Mouse (Mus musculus) CH12.LX (cell line): ENCODE data around the gene Fmnl1.

Experiments
- CHD2 ChIP-seq: IDR thresholded peaks from 2 replicates; pipeline ENCODE4 v1.6.1; 2011; ENCODE audit warnings: low read length, improper control_type of control experiment
- CTCF ChIP-seq, 2 experiments: IDR thresholded peaks in 1 of 2; conservative IDR thresholded peaks in 1 of 2; 2 replicates each; pipeline ENCODE4 v1.5.1; 2011 to 2012; ENCODE audit warnings: low read depth in 2 of 2, low read length in 2 of 2, improper control_type of control experiment in 1 of 2, inconsistent platforms in 1 of 2, mild to moderate bottlenecking in 1 of 2, moderate library complexity in 1 of 2
- EP300 ChIP-seq: IDR thresholded peaks from 2 replicates; pipeline ENCODE4 v1.6.1; 2011; ENCODE audit warnings: low read length, improper control_type of control experiment
- ETS1 ChIP-seq: conservative IDR thresholded peaks from 2 replicates; pipeline ENCODE4 v1.6.1; 2012; ENCODE audit warnings: low read depth, mild to moderate bottlenecking, inconsistent platforms, low read length, improper control_type of control experiment, moderate library complexity
- MAX ChIP-seq: IDR thresholded peaks from 2 replicates; pipeline ENCODE4 v1.6.1; 2011; ENCODE audit warnings: low read length, improper control_type of control experiment
- MEF2A ChIP-seq: IDR thresholded peaks from 2 replicates; pipeline ENCODE4 v1.6.1; 2014; ENCODE audit warnings: low read depth, mild to moderate bottlenecking, inconsistent platforms, low read length, improper control_type of control experiment, borderline replicate concordance
- POLR2A ChIP-seq: IDR thresholded peaks from 2 replicates; pipeline ENCODE4 v1.6.1; 2011; ENCODE audit warnings: low read depth, mild to moderate bottlenecking, improper control_type of control experiment, low read length
- POLR2AphosphoS2 ChIP-seq: IDR thresholded peaks from 2 replicates; pipeline ENCODE4 v1.6.1; 2011; ENCODE audit warnings: low read depth, low read length, improper control_type of control experiment
- SMC3 ChIP-seq: IDR thresholded peaks from 2 replicates; pipeline ENCODE4 v1.6.1; 2011; ENCODE audit warnings: low read depth, low read length, improper control_type of control experiment
- TBP ChIP-seq: conservative IDR thresholded peaks from 2 replicates; pipeline ENCODE4 v1.6.1; 2011; ENCODE audit warnings: low read depth, low read length, improper control_type of control experiment
- UBTF ChIP-seq: IDR thresholded peaks from 2 replicates; pipeline ENCODE4 v1.6.1; 2012; ENCODE audit warnings: low read depth, mild to moderate bottlenecking, inconsistent platforms, low read length, improper control_type of control experiment, moderate library complexity
- USF2 ChIP-seq: conservative IDR thresholded peaks from 2 replicates; pipeline ENCODE4 v1.6.1; 2011; ENCODE audit warnings: low read depth, low read length, improper control_type of control experiment

DNA sequence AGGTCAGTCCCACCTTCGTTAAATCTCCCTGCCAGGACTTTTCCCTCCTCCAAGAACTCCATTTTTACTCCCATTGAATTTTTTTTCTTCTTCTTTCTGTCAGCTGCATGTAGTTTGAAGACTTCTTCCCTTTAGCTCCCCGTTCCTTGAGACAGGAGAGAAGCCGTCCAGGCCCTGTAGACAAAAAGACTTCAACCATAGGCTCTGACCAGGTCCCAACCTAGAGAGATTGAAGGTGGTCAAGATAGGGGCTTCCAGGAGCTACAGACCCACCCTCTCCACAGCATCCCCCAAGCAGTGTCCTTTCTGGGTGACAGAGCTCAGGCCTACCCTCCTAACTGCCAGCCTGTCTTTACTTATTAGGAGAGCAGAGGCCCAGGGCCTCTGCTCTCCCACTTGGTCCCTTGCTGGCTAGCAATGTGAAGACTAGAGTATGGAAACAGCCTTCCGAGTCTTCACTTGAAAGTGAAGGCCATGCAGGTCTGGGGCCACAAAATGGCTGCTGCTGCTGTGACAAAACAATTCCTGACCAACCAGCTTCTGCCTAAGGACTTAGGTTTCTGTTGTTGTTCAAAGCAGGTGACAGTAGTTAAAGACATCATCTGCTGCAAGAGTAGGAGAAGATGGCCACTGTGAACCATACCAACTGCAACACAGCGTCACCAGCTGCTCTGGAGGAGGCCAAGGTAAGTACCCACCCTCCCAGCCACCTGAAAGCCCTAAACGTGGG, 37.3 kb upstream of the Fmnl1 start:
- peak; percentile 78 for TF ChIP-seq MAX
- no peak for TF ChIP-seq ETS1
- no peak for TF ChIP-seq CTCF (conservative IDR thresholded peaks at IDR 0.05 in 1 of 2, IDR thresholded peaks at IDR 0.05 in 1 of 2; ENCODE audit: low read depth in 2 of 2, low read length in 2 of 2)
- TF ChIP-seq UBTF = no peak
- no peak for TF ChIP-seq TBP
- no peak for TF ChIP-seq USF2
- TF ChIP-seq CHD2 = no peak
- TF ChIP-seq POLR2A = no peak; the same call in 1 of the 2 replicates
- no peak; the same call in 1 of the 2 replicates for TF ChIP-seq POLR2AphosphoS2
- no peak for TF ChIP-seq MEF2A
- no peak for TF ChIP-seq EP300
- TF ChIP-seq SMC3 = no peak
